Mouse (Mus musculus): ENCODE data around the gene Alyref2.

Gene Alyref2

GRCm38 (mm10) chr1:171501636-171502080 is 1.6 kb upstream of the Alyref2 start:
- no peak for DNase-seq (ENCODE audit: low read depth)

- peak; percentile 87 for DNase-seq (ENCODE audit: low read depth)
Observed at GRCm38 (mm10) chr1:171502388-171503249, 659 bp upstream of the Alyref2 start.

GRCm38 (mm10) chr1:171503592-171504291 is 464 bp downstream of the Alyref2 start:
- DNase-seq (ENCODE audit: low read depth) = peak; percentile 51

GRCm38 (mm10) chr1:171504586-171504985 is 1.3 kb downstream of the Alyref2 start:
- peak; percentile 20 for DNase-seq (ENCODE audit: low read depth)

GRCm38 (mm10) chr1:171513234-171513633 is 10.0 kb downstream of the Alyref2 start:
- no peak for DNase-seq (ENCODE audit: low read depth)

- DNase-seq (ENCODE audit: low read depth) = no peak
Observed at GRCm38 (mm10) chr1:171513760-171514159, 10.5 kb downstream of the Alyref2 start.

GRCm38 (mm10) chr1:171515039-171515438 is 11.8 kb downstream of the Alyref2 start:
- no peak for DNase-seq (ENCODE audit: low read depth)

GRCm38 (mm10) chr1:171515557-171515956 is 12.3 kb downstream of the Alyref2 start:
- no peak for DNase-seq (ENCODE audit: low read depth)

GRCm38 (mm10) chr1:171531367-171531766 is 28.1 kb downstream of the Alyref2 start:
- no peak for DNase-seq (ENCODE audit: low read depth)

GRCm38 (mm10) chr1:171532830-171533229 is 29.6 kb downstream of the Alyref2 start:
- DNase-seq (ENCODE audit: low read depth) = no peak

GRCm38 (mm10) chr1:171534557-171534956 is 31.3 kb downstream of the Alyref2 start:
- no peak for DNase-seq (ENCODE audit: low read depth)

- DNase-seq (ENCODE audit: low read depth) = no peak
Observed at GRCm38 (mm10) chr1:171535194-171535593, 31.9 kb downstream of the Alyref2 start, which contains the start of gene Itln1. Gene Itln1 (minus strand): TSS chr1:171535294.

- DNase-seq (ENCODE audit: low read depth) = no peak
Observed at GRCm38 (mm10) chr1:171540694-171541093, 37.4 kb downstream of the Alyref2 start.

- no peak for DNase-seq (ENCODE audit: low read depth)
Observed at GRCm38 (mm10) chr1:171551326-171551725, 48.0 kb downstream of the Alyref2 start.

- no peak for DNase-seq (ENCODE audit: low read depth)
Observed at GRCm38 (mm10) chr1:171552230-171552629, 49.0 kb downstream of the Alyref2 start.

GRCm38 (mm10) chr1:171553359-171554341 is 50.4 kb downstream of the Alyref2 start:
- no peak for DNase-seq (ENCODE audit: low read depth)

Measured in c-Kit-positive CD71-positive TER-119-negative erythroid progenitor cells, embryonic 14.5 days (primary cell).